Mouse (Mus musculus): ENCODE results near the gene Tnip2. TPM values are rescaled to one million over a fixed set of nuclear protein-coding genes. Genes with fewer than 3 reads are reported as not detected.
A peak's percentile ranks its signal among the peaks of the same experiment; 100 is the strongest.

Gene Tnip2
- 33.5 TPM for polyA plus RNA-seq (2021)

GRCm38 (mm10) chr5:34513466-34514217 lies at the start of gene Tnip2:
TSS of gene Tnip2 (minus strand) at chr5:34513991.
- DNase-seq (ENCODE audit: low read depth, low spot score) (peak; percentile 73), ATAC-seq (peak; percentile 94)
- in situ Hi-C loops (cut with MboI; ENCODE audit: low pct_unique_long_range_greater_than_20kb): loop anchor here (5.0 kb wide), 1 partner anchor 124 kb away; the partner anchor contains the start of gene Mfsd10
- CTCF ChIA-PET: interaction anchor here (1.1 to 1.6 kb wide), 5 partner anchors 10 to 146 kb away, joined by 3 to 9 read pairs (median 4); partner anchors contain the start of genes Mfsd10 and Nop14
- no peak for TF ChIP-seq CTCF (IDR thresholded peaks at IDR 0.05)
- H3K27me3 ChIP-seq: no peaks in the 10 kb centered on the region
- POLR2A ChIA-PET: interaction anchor here (0.5 to 1.4 kb wide), 6 partner anchors 16 to 326 kb away, joined by 3 to 5 read pairs (median 4); no protein-coding TSS in a partner anchor

GRCm38 (mm10) chr5:34551821-34552220 lies 38.0 kb upstream of the Tnip2 start:
- CTCF ChIA-PET: no interaction called here
- in situ Hi-C loops (cut with MboI; ENCODE audit: low pct_unique_long_range_greater_than_20kb): no loop called here

GRCm38 (mm10) chr5:34550251-34550650 lies 36.5 kb upstream of the Tnip2 start:
- TF ChIP-seq CTCF (IDR thresholded peaks at IDR 0.05): no peak
- DNase-seq (ENCODE audit: low read depth, low spot score): no peak

More at GRCm38 (mm10) chr5:34551821-34552220, 38.0 kb upstream of the Tnip2 start:
- POLR2A ChIA-PET: interaction anchor here (1.4 to 1.5 kb wide), 2 partner anchors 22 to 108 kb away, joined by 3 to 7 read pairs; partner anchors contain the start of genes Add1, Grk4 and Nop14
- no peak for ATAC-seq
- DNase-seq (ENCODE audit: low read depth, low spot score): no peak
- no peak for TF ChIP-seq CTCF (IDR thresholded peaks at IDR 0.05)
- H3K27me3 ChIP-seq: no peaks in the 10 kb centered on the region

GRCm38 (mm10) chr5:34549483-34550221 lies 35.9 kb upstream of the Tnip2 start:
- no peak for DNase-seq (ENCODE audit: low read depth, low spot score)
- peak; percentile 22 for ATAC-seq
- in situ Hi-C loops (cut with MboI; ENCODE audit: low pct_unique_long_range_greater_than_20kb): no loop called here
- ChIA-PET CTCF (interaction anchor here (1.1 to 1.7 kb wide), 2 partner anchors 13 to 39 kb away, joined by 3 to 4 read pairs; no protein-coding TSS in a partner anchor), POLR2A (interaction anchor here (1.0 kb wide), 1 partner anchor 110 kb away, joined by 3 read pairs; the partner anchor contains the start of genes Grk4 and Nop14)
- no peak for TF ChIP-seq CTCF (IDR thresholded peaks at IDR 0.05)
- H3K27me3 ChIP-seq: no peaks in the 10 kb centered on the region

More at GRCm38 (mm10) chr5:34550251-34550650, 36.5 kb upstream of the Tnip2 start:
- ChIA-PET CTCF (interaction anchor here (0.6 to 1.7 kb wide), 2 partner anchors 13 to 28 kb away, joined by 3 to 4 read pairs; no protein-coding TSS in a partner anchor), POLR2A (interaction anchor here (0.6 to 1.1 kb wide), 2 partner anchors 86 to 574 kb away, joined by 3 to 5 read pairs; no protein-coding TSS in a partner anchor)
- in situ Hi-C loops (cut with MboI; ENCODE audit: low pct_unique_long_range_greater_than_20kb): no loop called here
- no peak for ATAC-seq
- no peaks in the 10 kb centered on the region for H3K27me3 ChIP-seq

- in situ Hi-C loops (cut with MboI; ENCODE audit: low pct_unique_long_range_greater_than_20kb): no loop called here
- ChIA-PET CTCF (interaction anchor here (1.1 kb wide), 1 partner anchor 39 kb away, joined by 3 read pairs; no protein-coding TSS in a partner anchor), POLR2A (interaction anchor here (1.0 kb wide), 1 partner anchor 111 kb away, joined by 3 read pairs; the partner anchor contains the start of genes Grk4 and Nop14)
- TF ChIP-seq CTCF (IDR thresholded peaks at IDR 0.05): no peak
- no peak for DNase-seq (ENCODE audit: low read depth, low spot score)
- peak; percentile 10 for ATAC-seq
- no peaks in the 10 kb centered on the region for H3K27me3 ChIP-seq
These were observed 35.3 kb upstream of the Tnip2 start for GRCm38 (mm10) chr5:34549135-34549482.

GRCm38 (mm10) chr5:34547410-34547809 lies 33.6 kb upstream of the Tnip2 start:
- CTCF ChIA-PET: interaction anchor here (1.0 to 2.3 kb wide), 9 partner anchors 8 to 112 kb away, joined by 3 to 12 read pairs (median 4); partner anchors contain the start of gene Nop14
- no peak for TF ChIP-seq CTCF (IDR thresholded peaks at IDR 0.05)
- no peaks in the 10 kb centered on the region for H3K27me3 ChIP-seq
- in situ Hi-C loops (cut with MboI; ENCODE audit: low pct_unique_long_range_greater_than_20kb): no loop called here
- POLR2A ChIA-PET: interaction anchor here (1.1 kb wide), 1 partner anchor 11 kb away, joined by 3 read pairs; no protein-coding TSS in a partner anchor
- DNase-seq (ENCODE audit: low read depth, low spot score) (no peak), ATAC-seq (no peak)

- ChIA-PET POLR2A (interaction anchor here (1.1 kb wide), 1 partner anchor 93 kb away, joined by 3 read pairs; the partner anchor contains the start of gene Mfsd10), CTCF (interaction anchor here (0.8 kb wide), 1 partner anchor 13 kb away, joined by 3 read pairs; no protein-coding TSS in a partner anchor)
- no peak for TF ChIP-seq CTCF (IDR thresholded peaks at IDR 0.05)
- ATAC-seq: no peak
- no peak for DNase-seq (ENCODE audit: low read depth, low spot score)
- no peaks in the 10 kb centered on the region for H3K27me3 ChIP-seq
- in situ Hi-C loops (cut with MboI; ENCODE audit: low pct_unique_long_range_greater_than_20kb): no loop called here
These were observed 29.3 kb upstream of the Tnip2 start for GRCm38 (mm10) chr5:34543114-34543513.

GRCm38 (mm10) chr5:34542166-34542565 lies 28.4 kb upstream of the Tnip2 start:
- H3K27me3 ChIP-seq: no peaks in the 10 kb centered on the region
- no peak for ATAC-seq
- no peak for DNase-seq (ENCODE audit: low read depth, low spot score)
- no peak for TF ChIP-seq CTCF (IDR thresholded peaks at IDR 0.05)
- in situ Hi-C loops (cut with MboI; ENCODE audit: low pct_unique_long_range_greater_than_20kb): no loop called here
- ChIA-PET CTCF (interaction anchor here (0.7 kb wide), 1 partner anchor 91 kb away, joined by 3 read pairs; no protein-coding TSS in a partner anchor), POLR2A (interaction anchor here (0.6 to 1.1 kb wide), 2 partner anchors 94 to 248 kb away, joined by 3 to 4 read pairs; partner anchors contain the start of gene Mfsd10)

GRCm38 (mm10) chr5:34539121-34539520 lies 25.3 kb upstream of the Tnip2 start:
- in situ Hi-C loops (cut with MboI; ENCODE audit: low pct_unique_long_range_greater_than_20kb): no loop called here
- ChIA-PET POLR2A (interaction anchor here (0.9 kb wide), 1 partner anchor 25 kb away, joined by 3 read pairs; the partner anchor contains the start of gene Tnip2), CTCF (interaction anchor here (0.8 to 1.8 kb wide), 4 partner anchors 9 to 512 kb away, joined by 3 to 5 read pairs (median 4); no protein-coding TSS in a partner anchor)
- no peak for ATAC-seq
- no peaks in the 10 kb centered on the region for H3K27me3 ChIP-seq
- no peak for DNase-seq (ENCODE audit: low read depth, low spot score)
- no peak for TF ChIP-seq CTCF (IDR thresholded peaks at IDR 0.05)
